Mouse (Mus musculus) testis, postnatal 14 days (tissue): ENCODE results near the gene Atxn7.
"Not testable (repeated sequence)": the region's sequence is repeated elsewhere in the genome, so short reads cannot be mapped to it uniquely, and the experiment has no call there.

Experiments
- DNase-seq: peaks from one replicate; pipeline ENCODE4 v3.0.0; 2021; ENCODE audit warnings: low spot score

Atxn7 gene

DNA sequence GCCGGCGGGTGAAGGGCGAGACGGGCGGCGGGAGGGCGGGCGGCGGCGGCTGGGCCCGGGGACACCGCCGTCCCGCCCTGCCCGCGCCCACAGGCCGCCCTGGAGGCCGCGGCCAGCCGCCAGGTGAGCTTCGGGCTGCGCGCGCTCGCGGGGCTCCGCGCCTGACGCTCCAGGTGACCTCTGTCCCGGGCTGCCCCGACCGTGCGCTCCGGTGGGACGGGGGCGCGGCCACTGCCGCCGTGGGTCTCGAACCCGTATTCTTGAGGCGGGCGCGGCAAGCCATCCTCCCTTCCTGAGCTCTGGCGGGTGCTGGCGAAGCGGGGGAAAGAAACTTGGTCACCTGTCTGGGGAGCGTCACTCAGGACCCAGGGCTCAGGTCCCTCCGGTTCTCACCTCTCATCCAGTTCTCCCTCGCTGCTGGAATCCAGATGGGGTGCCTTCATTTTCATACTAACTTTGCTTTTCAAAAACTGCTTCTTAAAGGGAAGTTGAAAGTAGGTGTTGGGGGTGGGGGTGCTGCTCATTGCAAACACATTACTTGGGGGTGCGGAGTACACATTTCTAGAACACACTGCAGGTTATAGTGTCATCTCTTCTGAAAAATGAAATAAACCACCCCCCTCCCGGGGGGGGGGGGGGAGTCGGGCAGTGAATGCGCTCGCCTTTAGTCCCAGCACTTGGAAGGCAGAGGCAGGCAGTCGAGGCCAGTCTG lies at the start of gene Atxn7, which contains the start of gene Thoc7:
Gene Atxn7, plus strand, starts transcription at position 40 of the 712 bp plus-strand sequence.
Gene Thoc7, minus strand, starts transcription at position 452 of the 712 bp plus-strand sequence.
- DNase-seq: peak; percentile 74

GRCm38 (mm10) chr14:13914387-13915082 lies 46.7 kb upstream of the Atxn7 start, which contains the start of gene Gm281:
Gm281 (minus strand) TSS chr14:13914478.
- DNase-seq: no peak

DNA sequence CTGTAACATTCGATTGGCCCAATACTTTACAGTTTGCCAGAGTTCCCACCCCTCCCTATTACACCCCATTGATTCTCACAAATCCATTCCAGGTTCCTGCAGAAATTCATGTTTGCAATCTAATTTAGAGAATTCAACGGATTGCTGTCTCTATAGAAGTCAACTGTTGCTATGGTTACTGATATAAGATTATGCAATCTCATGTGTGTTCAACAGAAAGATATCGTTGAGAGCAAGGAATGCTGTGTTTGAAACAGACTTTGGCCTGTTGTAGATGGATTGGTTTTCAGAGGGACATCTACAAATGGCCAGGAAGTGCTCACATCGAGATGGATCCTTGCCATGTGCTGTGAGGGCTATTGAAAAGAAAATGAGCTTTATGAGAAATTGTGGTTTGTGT lies 46.0 kb upstream of the Atxn7 start:
- DNase-seq: no peak

DNA sequence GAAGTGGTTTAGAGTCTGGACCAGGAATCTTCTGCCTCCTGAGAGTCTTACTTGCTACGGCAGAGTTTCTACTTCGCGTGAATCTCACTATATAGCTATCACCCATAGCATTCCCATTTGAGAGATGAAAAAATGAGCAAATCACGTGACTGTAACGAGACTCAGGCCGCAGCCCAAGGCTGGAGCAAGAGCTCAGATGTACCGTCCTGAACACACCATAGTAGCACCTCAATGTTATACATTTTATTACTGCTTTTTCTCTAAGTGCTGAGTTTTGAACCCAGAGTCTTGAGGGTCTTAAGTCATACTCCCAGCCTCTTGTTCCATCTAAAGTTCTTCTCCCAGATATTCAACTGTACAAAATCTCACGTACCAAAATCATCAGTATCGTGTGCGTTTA lies 44.0 kb upstream of the Atxn7 start:
- DNase-seq: no peak

GRCm38 (mm10) chr14:13917630-13918029 lies 43.6 kb upstream of the Atxn7 start:
- DNase-seq: peak; percentile 33

- DNase-seq: no peak
These were observed 27.8 kb upstream of the Atxn7 start for GRCm38 (mm10) chr14:13933290-13934051.

DNA sequence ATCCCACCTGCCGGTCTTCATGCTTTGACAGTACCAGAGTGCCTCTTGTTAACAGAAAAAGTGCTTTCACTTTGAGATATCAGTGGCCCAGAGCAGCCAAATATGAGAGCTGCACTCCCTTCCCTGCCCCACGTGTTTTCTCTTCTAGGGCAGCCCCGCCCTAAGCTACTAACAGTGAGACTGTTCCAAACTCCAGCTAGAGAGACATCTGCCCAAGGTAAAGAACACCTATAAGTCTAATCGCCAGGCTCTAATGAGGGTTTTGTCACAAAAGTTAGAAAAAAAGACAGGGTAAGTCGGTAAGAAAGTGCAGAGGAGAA lies 27.2 kb upstream of the Atxn7 start:
- no peak for DNase-seq

DNA sequence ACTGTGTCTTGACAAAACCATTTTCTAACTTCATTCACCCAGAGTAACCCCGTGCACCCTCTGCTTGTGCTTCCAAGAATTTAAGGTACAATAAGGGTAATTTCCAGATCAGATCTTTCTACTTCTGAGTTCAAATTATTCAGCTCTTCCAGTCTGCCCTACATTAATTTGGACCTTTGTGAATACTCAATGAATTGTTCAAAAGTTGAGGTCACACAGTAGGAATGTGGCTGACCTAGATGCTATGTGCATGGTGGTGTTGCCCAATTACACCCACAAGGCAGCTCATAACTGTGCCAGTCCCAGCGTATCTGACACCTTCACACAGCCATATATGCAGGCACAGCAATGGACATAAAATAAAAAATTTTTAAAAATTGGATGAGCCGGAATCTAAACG lies 16.6 kb upstream of the Atxn7 start:
- DNase-seq: no peak

- DNase-seq: no peak
These were observed 12.9 kb upstream of the Atxn7 start for GRCm38 (mm10) chr14:13948345-13948744.

GRCm38 (mm10) chr14:13950401-13950800 lies 10.8 kb upstream of the Atxn7 start:
- DNase-seq: no peak

DNA sequence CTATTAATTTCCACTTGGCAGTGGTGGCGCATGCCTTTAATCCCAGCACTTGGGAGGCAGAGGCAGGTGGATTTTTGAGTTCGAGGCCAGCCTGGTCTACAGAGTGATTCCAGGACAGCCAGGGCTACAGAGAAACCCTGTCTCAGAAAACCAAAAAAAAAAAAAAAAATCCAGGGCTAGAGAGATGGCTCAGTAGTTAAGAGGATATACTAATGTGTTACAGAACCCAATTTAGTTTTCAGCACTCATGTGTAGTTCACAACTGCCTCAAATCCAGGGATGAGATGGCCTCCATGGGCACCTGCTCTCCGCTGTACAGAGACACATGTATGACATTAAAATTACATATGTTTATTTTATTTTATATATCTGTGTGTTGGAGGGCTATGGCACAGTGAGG lies 9.1 kb upstream of the Atxn7 start:
- DNase-seq: not testable (repeated sequence)

DNA sequence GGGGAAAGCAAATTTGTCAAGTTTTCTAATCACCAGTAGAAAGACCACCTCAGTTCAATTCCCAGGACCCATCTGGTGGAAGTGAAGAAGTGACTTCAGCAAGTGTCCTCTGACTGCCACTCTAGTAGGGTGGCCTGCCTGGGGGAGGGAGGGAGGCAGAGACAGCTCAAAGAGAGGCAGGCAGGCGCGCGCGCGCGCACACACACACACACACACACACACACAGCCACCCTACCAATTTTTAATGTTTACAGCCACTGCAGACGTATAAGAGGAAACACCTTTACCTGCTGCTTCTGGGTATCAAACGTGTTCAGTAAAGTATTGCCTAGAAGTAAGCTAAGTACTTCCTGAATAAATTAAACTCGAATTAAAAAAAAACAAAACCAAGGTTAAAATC lies 1.2 kb upstream of the Atxn7 start:
- peak; percentile 17 for DNase-seq

DNA sequence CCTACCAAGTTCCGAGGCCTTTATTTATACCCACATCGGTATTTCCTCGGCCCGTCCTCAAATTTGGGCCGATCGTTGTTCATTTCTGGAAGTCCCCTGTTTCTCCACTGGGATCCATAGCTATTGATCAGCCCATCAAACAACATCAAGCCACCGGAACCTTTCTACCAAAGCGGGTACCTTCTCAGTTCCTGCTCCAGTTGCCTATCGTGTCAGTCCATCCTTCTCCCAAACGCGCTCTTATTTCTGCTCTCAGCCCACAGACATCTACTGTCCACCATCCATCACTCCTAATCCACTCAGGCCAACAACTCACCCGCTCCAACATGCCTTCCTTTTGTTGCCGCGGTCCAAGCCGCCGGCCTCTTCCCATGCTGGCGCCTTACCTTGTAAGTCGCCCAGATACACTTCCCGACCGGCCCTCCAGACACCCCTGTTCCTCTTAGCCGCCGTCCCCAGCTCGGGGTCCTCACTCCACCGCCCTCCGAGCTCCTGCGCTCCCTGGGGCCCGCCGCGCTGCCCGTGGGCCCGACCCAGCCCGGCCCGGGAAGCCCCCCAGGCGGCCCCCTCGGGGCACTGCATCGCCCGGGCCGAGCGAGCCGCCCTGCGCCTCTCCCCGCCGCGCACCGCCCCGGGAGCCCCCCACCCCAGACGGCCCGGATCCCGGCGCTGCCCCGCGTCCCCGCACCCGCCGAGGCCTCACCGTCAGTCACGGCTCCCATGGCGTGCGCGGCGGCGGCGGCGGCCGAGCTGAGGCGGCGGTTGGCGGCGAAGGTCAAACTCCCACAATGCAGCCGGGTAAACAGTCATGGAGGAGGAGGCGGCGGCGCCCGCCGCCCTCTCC lies 536 bp upstream of the Atxn7 start:
- DNase-seq: peak; percentile 72

- no peak for DNase-seq
These were observed 1.2 kb downstream of the Atxn7 start for GRCm38 (mm10) chr14:13962476-13962875.

DNA sequence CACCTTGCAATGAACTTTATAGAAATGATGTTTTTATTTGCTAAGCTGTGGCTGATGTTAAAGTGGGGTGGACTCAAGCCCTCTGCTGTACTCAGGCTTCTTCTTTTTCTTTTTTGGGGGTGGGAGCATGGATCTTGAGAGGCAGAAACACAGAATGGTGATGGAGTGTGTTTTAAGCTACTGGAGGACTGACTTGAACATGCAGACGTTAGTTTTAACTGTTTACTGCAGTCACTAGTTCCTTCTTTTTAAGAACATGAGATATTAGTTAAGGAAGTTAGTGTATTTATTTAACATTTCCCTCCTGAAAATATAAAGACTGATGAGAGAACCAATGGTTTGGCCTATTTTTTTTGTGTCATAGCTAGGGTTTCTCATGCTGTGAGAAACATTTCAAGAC lies 2.3 kb downstream of the Atxn7 start:
- no peak for DNase-seq

DNA sequence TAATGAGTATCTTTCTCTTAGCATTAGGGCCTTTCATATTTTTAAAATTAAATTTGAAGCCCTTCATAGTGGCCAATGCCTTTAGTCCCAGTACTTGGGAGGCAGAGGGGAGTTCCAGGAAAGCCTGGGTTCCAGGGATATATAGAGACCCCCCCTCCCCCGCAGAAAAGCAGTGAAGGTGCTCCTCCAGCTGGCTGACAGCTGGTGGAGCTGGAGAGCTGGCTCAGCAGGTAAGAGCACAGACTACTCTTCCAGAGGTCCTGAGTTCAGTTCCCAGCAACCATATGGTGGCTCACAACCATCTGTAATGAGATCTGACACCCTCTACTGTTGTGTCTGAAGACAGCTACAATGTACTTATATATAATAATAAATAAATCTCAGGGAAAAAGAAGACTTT lies 6.4 kb downstream of the Atxn7 start:
- no peak for DNase-seq

GRCm38 (mm10) chr14:13968476-13968875 lies 7.2 kb downstream of the Atxn7 start:
- no peak for DNase-seq

- DNase-seq: no peak
These were observed 9.3 kb downstream of the Atxn7 start for GRCm38 (mm10) chr14:13970513-13970912.

DNA sequence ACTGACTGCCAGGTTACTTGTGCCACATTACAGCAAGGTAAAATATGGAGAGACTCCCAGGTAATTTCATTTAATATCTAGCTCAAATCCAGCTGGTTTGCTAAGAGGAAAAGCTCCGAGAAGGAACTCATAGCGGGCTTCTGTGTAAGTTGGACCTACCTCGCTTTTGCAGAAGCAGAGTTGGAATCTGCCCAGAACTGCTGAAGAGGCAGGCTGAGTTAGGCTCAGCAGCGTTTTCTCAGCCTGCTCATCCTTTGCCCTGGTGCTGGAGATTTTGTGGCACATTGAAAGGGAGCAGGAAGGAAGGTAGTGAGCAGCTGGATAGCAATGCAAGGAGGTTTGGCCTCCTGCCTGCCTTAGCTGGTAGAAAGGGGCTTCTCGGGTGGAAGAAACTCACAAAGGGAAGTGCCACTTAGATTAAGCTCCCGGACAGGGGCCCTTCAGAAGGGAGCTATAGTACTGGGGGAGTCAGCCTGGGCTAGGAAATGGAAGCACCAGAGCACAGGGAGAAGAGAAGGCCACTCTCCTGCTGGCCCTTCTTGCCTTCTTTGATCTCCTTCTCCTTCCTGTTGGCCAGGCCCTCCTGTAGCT lies 10.5 kb downstream of the Atxn7 start:
- DNase-seq: no peak

- DNase-seq: no peak
These were observed 16.3 kb downstream of the Atxn7 start for GRCm38 (mm10) chr14:13977498-13977897.

DNA sequence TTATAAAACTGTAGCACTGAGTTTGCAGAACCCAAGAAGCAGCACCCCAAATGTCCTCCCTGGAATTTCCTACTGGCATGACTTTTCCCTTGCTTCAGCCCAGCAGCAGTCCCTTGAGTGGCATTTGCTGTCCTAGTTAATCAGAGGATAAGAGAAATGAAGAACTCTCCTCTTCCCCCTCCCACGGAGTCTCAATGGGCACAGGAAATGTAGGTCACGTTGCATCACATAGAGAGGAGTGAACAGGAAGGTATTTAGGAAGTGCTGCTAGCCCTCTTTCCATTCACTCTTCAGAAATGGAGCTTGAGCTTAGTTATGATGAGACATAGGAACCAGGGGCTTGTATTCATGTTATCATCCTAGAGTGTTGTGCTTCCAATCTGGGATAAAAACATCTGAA lies 20.0 kb downstream of the Atxn7 start:
- DNase-seq: no peak

GRCm38 (mm10) chr14:13982174-13982573 lies 20.9 kb downstream of the Atxn7 start:
- DNase-seq: no peak
